Mouse (Mus musculus): ENCODE measurements around the gene Inf2.

DNA sequence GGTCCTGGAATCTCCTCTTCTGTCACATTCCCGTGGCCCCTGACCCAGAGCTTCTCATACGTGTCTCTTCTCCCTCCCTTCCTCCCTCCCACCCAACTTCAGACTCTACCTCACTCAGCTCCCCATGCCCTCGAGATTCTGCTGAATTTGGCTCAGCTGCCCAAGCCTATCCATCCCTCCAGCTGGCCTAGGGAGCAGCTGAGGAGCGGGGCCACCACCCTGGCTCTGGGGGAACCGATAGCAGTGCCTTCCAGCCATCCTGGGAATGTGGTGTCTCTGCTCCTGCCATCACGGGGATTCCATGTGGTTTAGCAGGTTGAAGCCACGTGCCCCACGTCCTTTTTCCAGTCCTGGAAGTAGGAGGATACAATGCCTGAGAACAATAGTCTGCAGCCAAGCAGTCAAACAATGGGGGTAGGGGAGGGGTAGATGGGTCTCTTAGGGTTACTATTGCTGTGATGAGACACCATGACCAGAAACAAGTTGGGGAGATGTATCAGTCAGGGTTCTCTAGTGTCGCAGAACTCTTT lies 32.0 kb upstream of the Inf2 start:
- TF ChIP-seq CTCF (IDR thresholded peaks at IDR 0.05; ENCODE audit: extremely low read depth, insufficient read depth, low read length) (no peak), POLR2A (IDR thresholded peaks at IDR 0.05; ENCODE audit: extremely low read depth, insufficient read depth, low read length) (no peak)

Data from cortical plate, adult 2 months (tissue).